Mouse (Mus musculus): Measurements from ENCODE around the gene Dcaf6. TPM values are rescaled to one million over a fixed set of nuclear protein-coding genes. Genes with fewer than 3 reads are reported as not detected.

Gene Dcaf6
- polyA plus RNA-seq, 1 experiment from 2014 or later, result 15.5 TPM

DNA sequence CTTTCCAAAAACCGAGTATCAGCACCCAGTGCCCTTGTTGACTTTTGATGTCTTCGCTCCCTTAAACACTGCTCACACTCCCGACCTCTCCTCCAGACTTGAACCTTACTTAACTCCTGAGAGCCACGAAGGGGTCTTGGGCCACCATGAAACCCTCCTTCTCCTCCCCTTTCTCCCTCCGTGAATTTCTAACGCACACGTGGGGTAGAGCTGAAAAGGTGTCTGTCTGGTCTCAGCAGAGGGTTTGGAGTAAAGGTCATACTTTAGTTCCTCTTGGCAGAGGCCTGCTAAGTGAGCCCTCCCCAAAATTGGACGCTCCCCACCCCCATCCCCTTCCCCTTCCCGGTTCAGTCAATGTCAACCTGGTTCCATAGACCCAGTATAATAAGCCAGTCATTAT, 1.4 kb upstream of the Dcaf6 start:
- H3K4me1 ChIP-seq, result peaks cover 29% of the 10 kb centered on the region
- H3K4me3 ChIP-seq, result peak overlapping the region; percentile 97
- no peaks in the 10 kb centered on the region for H3K27me3 ChIP-seq (replicated peaks)
- peak overlapping the region; percentile 91 for H3K9ac ChIP-seq
- peak overlapping the region; percentile 98 for H3K27ac ChIP-seq
- WGBS (ENCODE audit: insufficient replicate concordance), result 0% methylated on average over 9 of the region's 9 CpGs
- H3K9me3 ChIP-seq (replicated peaks), result no peaks in the 10 kb centered on the region
- H3K4me2 ChIP-seq, result peak overlapping the region; percentile 78
- H3K36me3 ChIP-seq, result no peaks in the 10 kb centered on the region
- ATAC-seq, result no peak

DNA sequence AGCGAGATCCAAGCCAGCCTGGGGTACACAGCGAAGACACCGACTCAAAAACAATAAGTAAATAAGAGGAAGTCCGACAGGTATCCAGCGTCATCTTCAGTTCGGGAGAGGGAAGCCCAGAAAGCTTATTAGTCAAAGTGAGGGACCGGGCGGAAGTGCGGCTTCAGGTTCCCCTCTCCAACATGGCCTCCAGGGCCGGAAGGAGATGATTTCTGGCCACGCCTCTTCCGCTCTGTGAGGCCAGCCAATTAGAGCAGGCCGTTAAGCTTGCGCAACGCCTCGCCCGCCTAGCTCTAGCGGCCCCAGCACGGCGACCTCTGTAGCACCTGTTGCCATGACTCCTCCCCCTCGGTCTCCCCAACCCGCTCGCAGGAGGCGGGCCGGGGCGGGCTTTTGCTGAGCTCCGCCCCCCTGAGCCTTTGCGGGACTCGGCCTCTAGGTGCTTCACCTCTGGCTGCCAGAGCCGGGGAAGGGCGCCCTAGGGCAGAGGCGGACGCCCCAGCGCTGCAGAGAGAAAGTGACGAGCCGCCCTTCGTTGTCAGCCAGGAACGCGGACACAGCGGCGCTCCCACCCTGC, 614 bp upstream of the Dcaf6 start:
- Histone ChIP-seq H3K27me3 (replicated peaks) (no peaks in the 10 kb centered on the region), H3K4me2 (peak overlapping the region; percentile 78), H3K9me3 (replicated peaks) (no peaks in the 10 kb centered on the region), H3K27ac (peak overlapping the region; percentile 98), H3K4me1 (peaks cover 29% of the 10 kb centered on the region), H3K4me3 (peak overlapping the region; percentile 97), H3K36me3 (no peaks in the 10 kb centered on the region), H3K9ac (peak overlapping the region; percentile 99)
- peak; percentile 91 for ATAC-seq
- WGBS (ENCODE audit: insufficient replicate concordance), result under 1% methylated on average over 41 of the region's 41 CpGs

DNA sequence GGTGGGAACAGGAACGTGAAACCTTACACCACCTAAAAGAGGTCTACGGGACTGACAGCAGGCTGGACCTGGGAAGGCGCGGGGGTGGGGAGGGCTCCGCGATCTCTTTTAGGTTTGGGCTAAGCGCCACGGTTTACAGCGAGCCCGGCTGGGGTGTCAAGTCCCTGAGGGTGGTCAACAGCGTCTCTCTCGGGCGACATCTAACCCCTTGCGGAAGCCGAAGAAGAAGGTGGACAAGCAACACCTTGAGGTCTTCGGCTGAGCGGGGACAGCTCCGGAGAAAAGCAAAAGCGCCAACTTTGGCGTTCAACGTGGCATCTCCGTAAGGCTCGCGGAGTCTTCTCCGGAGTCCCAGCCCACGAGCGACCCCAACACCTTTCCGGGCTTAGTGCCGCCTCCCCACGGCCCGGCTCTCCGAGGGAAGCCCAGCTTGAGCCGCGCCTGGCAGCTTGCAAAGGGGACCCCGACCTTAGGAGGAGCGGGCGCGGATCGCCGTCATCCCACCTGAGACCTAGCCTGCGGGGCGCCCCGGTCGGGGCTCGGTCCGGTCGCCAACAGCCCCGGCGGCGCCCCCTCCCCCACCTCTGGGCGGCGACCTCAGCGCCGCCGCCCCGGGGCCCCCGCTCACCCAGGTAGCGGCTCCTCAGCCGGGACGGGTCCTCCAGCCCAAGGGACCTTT, 633 bp downstream of the Dcaf6 start:
- ATAC-seq, result peak; percentile 4
- WGBS (ENCODE audit: insufficient replicate concordance), result under 1% methylated on average over 60 of the region's 60 CpGs
- H3K9me3 ChIP-seq (replicated peaks), result no peaks in the 10 kb centered on the region

DNA sequence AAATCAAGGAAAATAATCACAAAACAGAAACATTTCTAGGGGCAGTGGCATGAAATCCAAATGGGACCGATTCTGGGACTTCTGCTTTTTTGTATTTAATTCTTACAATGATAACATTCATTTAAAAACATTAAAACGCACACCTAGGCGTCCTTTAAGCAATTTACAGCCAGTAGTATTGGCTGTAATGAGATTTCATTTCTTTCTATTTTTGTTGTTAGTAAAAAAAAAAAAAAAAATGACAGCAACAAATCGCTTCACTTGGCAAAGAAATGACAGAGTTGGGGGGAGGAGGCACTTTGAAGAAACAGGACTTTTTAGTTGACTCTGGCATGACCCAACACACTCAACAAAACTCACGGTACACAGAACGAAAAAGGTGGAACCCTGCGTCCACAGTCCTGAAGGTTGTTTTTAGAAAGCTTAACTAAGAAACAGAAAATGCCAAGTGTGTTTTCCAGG, 1.2 kb downstream of the Dcaf6 start:
- no peak for ATAC-seq
- H3K9me3 ChIP-seq (replicated peaks), result 0 out of 2 replicates have a peak, but pooled peaks cover 4% of the 10 kb centered on the region
- H3K9ac ChIP-seq, result peak overlapping the region; percentile 99
- H3K4me1 ChIP-seq, result peaks cover 29% of the 10 kb centered on the region
- H3K36me3 ChIP-seq, result peaks cover 6% of the 10 kb centered on the region
- H3K27ac ChIP-seq, result peak overlapping the region; percentile 98
- peak overlapping the region; percentile 78 for H3K4me2 ChIP-seq
- H3K27me3 ChIP-seq (replicated peaks), result no peaks in the 10 kb centered on the region
- 10% methylated on average over 7 of the region's 7 CpGs for WGBS (ENCODE audit: insufficient replicate concordance)
- H3K4me3 ChIP-seq, result peak overlapping the region; percentile 97

More for the DNA sequence above, 633 bp downstream of the Dcaf6 start:
- Histone ChIP-seq H3K27ac (peak overlapping the region; percentile 98), H3K27me3 (replicated peaks) (no peaks in the 10 kb centered on the region), H3K4me2 (peak overlapping the region; percentile 78), H3K36me3 (no peaks in the 10 kb centered on the region), H3K4me1 (peaks cover 29% of the 10 kb centered on the region), H3K4me3 (peak overlapping the region; percentile 97), H3K9ac (peak overlapping the region; percentile 99)

DNA sequence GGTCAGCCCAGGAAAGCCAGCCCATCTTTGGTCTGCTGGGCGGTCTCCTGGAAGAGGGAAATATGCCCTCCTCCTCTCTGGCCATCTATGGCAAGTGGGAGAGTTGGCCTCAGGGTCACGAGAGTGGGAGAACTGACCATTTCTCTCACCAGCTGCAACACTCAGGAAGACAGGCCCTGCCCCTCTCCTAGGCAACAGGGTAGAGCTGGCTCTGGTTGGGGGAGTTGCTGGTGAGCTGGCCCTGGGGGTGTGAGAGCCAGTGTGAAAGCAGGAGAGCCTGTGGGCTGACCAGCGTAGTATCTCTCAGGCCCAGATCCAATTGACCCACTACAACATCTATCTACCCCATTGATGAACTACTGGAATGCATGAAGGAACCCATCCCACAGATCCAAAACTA, 18.6 kb downstream of the Dcaf6 start:
- ATAC-seq, result 0 out of 2 replicates have a peak, but pooled peaks have one; percentile 18
- Histone ChIP-seq H3K4me3 (no peak overlapping the region), H3K9ac (0 out of 2 replicates have a peak overlapping the region, but pooled peaks have one; percentile 2), H3K4me1 (peaks cover 18% of the 10 kb centered on the region), H3K9me3 (replicated peaks) (no peaks in the 10 kb centered on the region), H3K4me2 (no peak overlapping the region), H3K36me3 (0 out of 2 replicates have a peak, but pooled peaks cover 1% of the 10 kb centered on the region), H3K27ac (no peak overlapping the region), H3K27me3 (replicated peaks) (no peaks in the 10 kb centered on the region)
- WGBS (ENCODE audit: insufficient replicate concordance), result 70% methylated on average over 3 of the region's 3 CpGs

DNA sequence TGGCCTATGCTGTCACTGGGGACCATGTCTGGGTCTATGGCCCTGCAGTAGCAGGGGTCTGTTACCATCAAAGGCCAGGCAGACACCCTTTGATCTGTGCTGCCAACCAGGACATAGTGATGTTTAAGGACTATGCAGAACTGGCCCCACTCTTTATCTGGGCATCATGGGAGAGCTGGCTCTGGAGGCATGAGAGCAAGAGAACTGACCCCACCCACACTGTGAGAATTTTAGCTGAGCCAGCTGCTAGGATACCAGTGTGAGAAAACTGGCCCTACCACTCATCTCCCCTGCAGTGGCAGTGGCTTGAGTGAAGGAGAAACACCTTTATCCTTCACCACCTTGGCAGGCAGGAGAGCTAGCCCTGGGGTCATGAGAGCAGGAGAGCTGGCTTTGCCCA, 19.1 kb downstream of the Dcaf6 start:
- peak; percentile 60; the same call in 1 of the 2 replicates for ATAC-seq
- Histone ChIP-seq H3K27me3 (replicated peaks) (no peaks in the 10 kb centered on the region), H3K4me3 (no peak overlapping the region), H3K4me2 (no peak overlapping the region), H3K27ac (no peak overlapping the region), H3K36me3 (peaks cover 6% of the 10 kb centered on the region; the same call in 1 of the 2 replicates), H3K9me3 (replicated peaks) (no peaks in the 10 kb centered on the region), H3K9ac (no peak overlapping the region), H3K4me1 (peaks cover 18% of the 10 kb centered on the region)

DNA sequence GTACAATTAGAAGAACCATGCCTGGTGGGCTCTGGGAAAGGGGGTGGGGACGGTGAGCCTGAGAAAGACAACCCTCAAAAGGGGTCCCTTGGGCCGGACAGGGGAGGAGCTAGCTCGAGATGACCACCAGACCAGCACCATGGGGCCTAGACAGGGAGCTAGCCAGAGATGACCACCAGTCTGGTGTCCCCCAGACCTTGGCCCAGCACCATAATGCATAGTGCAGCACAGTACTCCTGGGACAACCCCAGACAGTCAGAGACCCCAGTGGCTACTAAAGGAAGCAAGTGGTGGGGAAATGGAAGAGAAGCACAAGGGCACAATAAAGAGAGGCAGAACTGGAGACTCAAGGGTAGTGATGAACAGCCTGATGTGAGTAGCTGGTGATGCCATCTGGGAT, 19.5 kb downstream of the Dcaf6 start:
- Histone ChIP-seq H3K36me3 (peaks cover 6% of the 10 kb centered on the region; the same call in 1 of the 2 replicates), H3K4me3 (no peak overlapping the region), H3K9me3 (replicated peaks) (no peaks in the 10 kb centered on the region), H3K27ac (no peak overlapping the region), H3K9ac (no peak overlapping the region), H3K27me3 (replicated peaks) (no peaks in the 10 kb centered on the region), H3K4me1 (peaks cover 18% of the 10 kb centered on the region), H3K4me2 (no peak overlapping the region)
- WGBS (ENCODE audit: insufficient replicate concordance), result 74% methylated on average over 3 of the region's 3 CpGs
- ATAC-seq, result 0 out of 2 replicates have a peak, but pooled peaks have one; percentile 55

DNA sequence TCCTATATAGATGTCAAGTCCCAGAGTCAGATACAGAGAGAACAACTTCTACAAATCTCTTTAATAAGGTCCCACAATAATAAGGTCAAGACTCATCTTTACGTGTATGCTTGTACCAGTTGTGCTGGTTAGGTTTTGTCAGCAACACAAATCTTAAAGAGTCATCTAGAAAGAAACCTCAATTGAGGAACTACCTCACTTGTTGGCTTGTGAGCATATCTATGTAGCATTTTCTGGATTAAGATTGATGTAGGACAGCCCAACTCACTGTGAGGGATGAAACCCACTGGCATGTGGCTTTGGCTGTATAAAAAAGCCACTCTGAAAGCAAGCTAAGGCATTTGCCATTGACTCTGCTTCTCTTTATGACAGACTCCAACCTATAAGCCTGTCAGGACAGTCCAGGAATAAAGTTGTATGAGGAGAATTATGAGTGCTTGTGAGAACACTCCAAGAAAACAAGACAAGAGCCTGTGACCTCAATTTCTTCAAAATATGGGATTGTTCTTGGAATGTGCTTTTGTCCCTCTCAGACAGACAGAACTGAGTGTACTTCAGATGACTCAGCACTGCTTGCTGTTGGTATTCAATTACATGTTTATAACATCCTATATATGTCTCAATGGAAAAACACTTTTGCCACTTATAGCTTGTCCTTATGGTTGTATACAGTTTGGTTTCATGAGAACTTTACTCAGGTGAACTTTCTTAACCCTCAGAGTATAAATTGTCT, 21.8 kb downstream of the Dcaf6 start:
- 68% methylated on average over 1 of the region's 1 CpGs for WGBS (ENCODE audit: insufficient replicate concordance)
- ATAC-seq, result no peak
- no peak overlapping the region for H3K9ac ChIP-seq
- H3K4me2 ChIP-seq, result no peak overlapping the region
- no peaks in the 10 kb centered on the region for H3K27me3 ChIP-seq (replicated peaks)
- H3K27ac ChIP-seq, result no peak overlapping the region
- H3K36me3 ChIP-seq, result peaks cover 10% of the 10 kb centered on the region; the same call in 1 of the 2 replicates
- peaks cover 18% of the 10 kb centered on the region for H3K4me1 ChIP-seq
- no peak overlapping the region for H3K4me3 ChIP-seq
- no peaks in the 10 kb centered on the region for H3K9me3 ChIP-seq (replicated peaks)

DNA sequence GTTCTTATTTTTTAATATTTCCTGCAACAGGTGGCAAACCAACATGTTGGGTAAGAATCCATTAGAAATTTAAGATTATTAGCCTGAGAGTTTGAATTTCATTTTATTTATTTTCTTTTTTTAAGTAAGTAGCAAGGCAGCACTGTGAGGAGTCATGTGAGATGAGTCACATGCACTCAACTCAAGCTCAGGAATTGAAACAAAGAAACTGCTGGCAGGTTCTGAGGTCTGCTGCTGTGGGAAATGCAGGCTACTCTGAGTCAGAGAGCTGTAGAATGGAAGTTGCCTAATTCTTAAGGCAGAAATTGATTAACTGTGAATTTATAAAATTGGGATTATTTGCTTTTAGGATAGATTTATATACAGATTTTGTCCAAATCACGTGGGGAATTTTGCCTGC, 27.4 kb downstream of the Dcaf6 start:
- H3K4me2 ChIP-seq, result no peak overlapping the region
- H3K9me3 ChIP-seq (replicated peaks), result no peaks in the 10 kb centered on the region
- H3K4me3 ChIP-seq, result no peak overlapping the region
- no peaks in the 10 kb centered on the region for H3K4me1 ChIP-seq
- no peak overlapping the region for H3K27ac ChIP-seq
- no peak for ATAC-seq
- no peak overlapping the region for H3K9ac ChIP-seq
- H3K27me3 ChIP-seq (replicated peaks), result no peaks in the 10 kb centered on the region
- 75% methylated on average over 1 of the region's 1 CpGs for WGBS (ENCODE audit: insufficient replicate concordance)
- peaks cover 13% of the 10 kb centered on the region; the same call in 1 of the 2 replicates for H3K36me3 ChIP-seq

DNA sequence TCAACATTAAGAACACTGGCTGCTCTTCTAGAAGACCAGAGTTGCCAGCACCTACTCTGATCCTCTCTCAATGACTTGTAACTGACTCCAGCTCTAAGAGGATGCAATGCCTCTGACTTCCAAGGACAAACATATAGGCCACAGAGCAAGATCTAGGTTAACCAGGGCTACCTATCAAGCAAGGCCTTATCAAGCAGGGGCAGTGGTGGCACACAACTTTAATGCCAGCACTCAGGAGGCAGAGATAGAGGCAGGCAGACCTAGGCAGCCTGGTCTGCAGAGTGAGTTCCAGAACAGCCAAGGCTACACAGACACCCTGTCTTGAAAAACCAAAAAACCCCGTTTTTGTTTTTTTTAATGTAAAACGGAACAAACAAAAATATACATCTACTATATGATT, 34.0 kb downstream of the Dcaf6 start:
- no peaks in the 10 kb centered on the region for H3K9me3 ChIP-seq (replicated peaks)
- H3K27me3 ChIP-seq (replicated peaks), result no peaks in the 10 kb centered on the region
- peak; percentile 96 for ATAC-seq
- 78% methylated on average over 2 of the region's 2 CpGs for WGBS (ENCODE audit: insufficient replicate concordance)
- peaks cover 29% of the 10 kb centered on the region for H3K36me3 ChIP-seq
- H3K9ac ChIP-seq, result no peak overlapping the region
- 0 out of 2 replicates have a peak overlapping the region, but pooled peaks have one; percentile 12 for H3K4me2 ChIP-seq
- H3K27ac ChIP-seq, result no peak overlapping the region
- H3K4me3 ChIP-seq, result no peak overlapping the region
- peaks cover 8% of the 10 kb centered on the region for H3K4me1 ChIP-seq

DNA sequence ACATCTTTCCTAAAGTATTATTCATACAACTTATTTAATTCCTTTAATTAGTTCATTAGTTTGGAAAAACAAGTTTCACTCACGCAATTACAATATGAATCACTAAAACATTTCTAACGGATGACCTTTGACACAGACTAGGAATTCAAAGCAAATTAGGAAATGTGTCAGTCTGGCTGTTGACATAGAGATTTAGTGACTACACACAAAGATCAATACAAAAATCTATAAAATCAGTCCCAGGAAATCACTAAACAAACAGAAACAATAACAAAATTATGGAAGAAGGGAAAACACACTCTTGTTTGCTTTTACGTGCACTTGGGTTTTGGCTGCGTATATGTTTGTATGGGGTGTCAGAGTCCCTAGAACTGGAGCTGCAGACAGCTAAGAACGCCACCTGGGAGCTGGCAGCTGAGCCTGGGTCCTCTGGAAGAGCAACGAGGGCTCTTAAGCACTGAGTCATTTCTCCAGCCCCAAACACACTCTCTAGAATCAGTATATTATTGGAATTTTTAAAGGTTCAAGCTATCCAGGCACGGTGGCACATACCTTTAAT, 38.8 kb downstream of the Dcaf6 start:
- Histone ChIP-seq H3K4me2 (no peak overlapping the region), H3K4me3 (no peak overlapping the region), H3K27ac (0 out of 2 replicates have a peak overlapping the region, but pooled peaks have one; percentile 15), H3K4me1 (peaks cover 5% of the 10 kb centered on the region), H3K27me3 (replicated peaks) (no peaks in the 10 kb centered on the region), H3K9me3 (replicated peaks) (no peaks in the 10 kb centered on the region), H3K36me3 (peaks cover 29% of the 10 kb centered on the region), H3K9ac (no peak overlapping the region)
- ATAC-seq, result no peak
- 74% methylated on average over 7 of the region's 7 CpGs for WGBS (ENCODE audit: insufficient replicate concordance)

Data from liver, embryonic 12.5 days (tissue).